In the genomic region with DNA sequence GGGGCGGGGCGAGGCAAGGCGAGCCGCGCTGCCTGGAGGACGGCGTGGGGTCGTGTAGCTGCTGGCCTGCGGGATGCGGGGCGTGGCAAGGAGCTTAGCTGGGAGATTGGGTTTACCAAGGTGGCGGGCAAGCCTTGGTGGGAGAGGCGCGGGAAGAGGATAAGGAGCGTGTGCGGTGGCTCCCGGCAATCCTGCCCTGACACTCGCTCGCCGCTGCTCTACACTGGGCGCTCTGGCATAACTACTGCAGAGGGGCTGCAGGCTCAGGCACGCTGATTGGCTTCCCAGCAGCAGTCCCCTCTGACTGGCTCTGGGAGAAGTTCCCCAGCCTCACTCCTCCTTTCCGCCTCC, we compare ENCODE assay signal across 8 mouse cellular contexts. TPM values are rescaled to one million over a fixed set of nuclear protein-coding genes. Genes with fewer than 3 reads are reported as not detected.
DNase-seq lines count a peak whose midpoint lies in the region; ATAC-seq lines count a peak whose summit lies in the region.

No protein-coding gene starts in this region.

- peak overlapping the region; percentile 49 for H3K4me3 ChIP-seq in lung, embryonic 15.5 days
- peak overlapping the region; percentile 71 for H3K4me3 ChIP-seq in limb, embryonic 11.5 days (ENCODE audit: low read depth, low read length)
- peak overlapping the region; percentile 50 for H3K4me3 ChIP-seq in neural tube, embryonic 11.5 days (ENCODE audit: low read depth, low read length)

- H3K4me1 ChIP-seq in lung, embryonic 15.5 days = peaks cover 21% of the 10 kb centered on the region
- H3K4me1 ChIP-seq in limb, embryonic 11.5 days (ENCODE audit: control insufficient read depth, insufficient read depth, low read length) = peaks cover 12% of the 10 kb centered on the region; the same call in 1 of the 2 replicates
- no peaks in the 10 kb centered on the region for H3K4me1 ChIP-seq in neural tube, embryonic 11.5 days (ENCODE audit: control insufficient read depth, insufficient read depth, low read length)

- peak overlapping the region; percentile 67 for H3K4me2 ChIP-seq in lung, embryonic 15.5 days
- H3K4me2 ChIP-seq in limb, embryonic 11.5 days (ENCODE audit: low read depth, severe bottlenecking) = peak overlapping the region; percentile 54
- peak overlapping the region; percentile 62 for H3K4me2 ChIP-seq in neural tube, embryonic 11.5 days (ENCODE audit: low read depth)

- H3K9ac ChIP-seq in lung, embryonic 15.5 days = peak overlapping the region; percentile 47; the same call in 1 of the 2 replicates
- peak overlapping the region; percentile 93 for H3K9ac ChIP-seq in limb, embryonic 11.5 days (ENCODE audit: low read length)
- H3K9ac ChIP-seq in neural tube, embryonic 11.5 days (ENCODE audit: low read length) = no peak overlapping the region

- no peaks in the 10 kb centered on the region for H3K27me3 ChIP-seq in lung, embryonic 15.5 days
- no peaks in the 10 kb centered on the region for H3K27me3 ChIP-seq in limb, embryonic 11.5 days (ENCODE audit: control insufficient read depth, insufficient read depth, low read length)
- H3K27me3 ChIP-seq in neural tube, embryonic 11.5 days (ENCODE audit: control insufficient read depth, insufficient read depth, low read length) = no peaks in the 10 kb centered on the region

- peak; percentile 95 for ATAC-seq in lung, embryonic 15.5 days (ENCODE audit: borderline replicate concordance, extremely low read depth, low FRiP score, low TSS enrichment)
- ATAC-seq in limb, embryonic 11.5 days (ENCODE audit: insufficient number of reproducible peaks, low FRiP score, low TSS enrichment, low read depth) = peak; percentile 95
- ATAC-seq in neural tube, embryonic 11.5 days (ENCODE audit: insufficient read depth, low FRiP score, low TSS enrichment) = peak; percentile 87

- 14% methylated on average over 20 of the region's 23 CpGs for WGBS in lung, embryonic 15.5 days
- 26% methylated on average over 13 of the region's 23 CpGs for WGBS in limb, embryonic 11.5 days
- 11% methylated on average over 19 of the region's 23 CpGs for WGBS in neural tube, embryonic 11.5 days

- H3K9me3 ChIP-seq in lung, embryonic 15.5 days = no peaks in the 10 kb centered on the region
- no peaks in the 10 kb centered on the region for H3K9me3 ChIP-seq in limb, embryonic 11.5 days (ENCODE audit: control insufficient read depth, low read length)
- no peaks in the 10 kb centered on the region for H3K9me3 ChIP-seq in neural tube, embryonic 11.5 days (ENCODE audit: control insufficient read depth, low read length)

- H3K36me3 ChIP-seq in lung, embryonic 15.5 days = no peaks in the 10 kb centered on the region
- H3K36me3 ChIP-seq in limb, embryonic 11.5 days (ENCODE audit: control insufficient read depth, insufficient read depth, low read length) = no peaks in the 10 kb centered on the region
- H3K36me3 ChIP-seq in neural tube, embryonic 11.5 days (ENCODE audit: control insufficient read depth, insufficient read depth, low read length) = no peaks in the 10 kb centered on the region

- DNase-seq in cerebellum, postnatal 10 days = peak; percentile 61 to 82
- no peak for DNase-seq in cerebellum, adult 18-20 months
- no peak for DNase-seq in lung, postnatal 14 days
- DNase-seq in forelimb bud, embryonic 11.5 days (ENCODE audit: low read depth, low spot score) = peak; percentile 77
- peak; percentile 88 for DNase-seq in limb, embryonic 11.5 days (ENCODE audit: low spot score)
- peak; percentile 84 for DNase-seq in neural tube, embryonic 11.5 days (ENCODE audit: low spot score)
- no peak for DNase-seq in adrenal gland, postnatal 10 days

- H3K27ac ChIP-seq in lung, embryonic 15.5 days = peak overlapping the region; percentile 85
- peak overlapping the region; percentile 89 for H3K27ac ChIP-seq in limb, embryonic 11.5 days (replicated peaks; ENCODE audit: low read depth, low read length)
- H3K27ac ChIP-seq in neural tube, embryonic 11.5 days (ENCODE audit: low read depth, low read length) = no peak overlapping the region

RNA-seq across cellular contexts. Expression of a gene that starts 0.3 kb away (rescaled TPM):
- polyA plus RNA-seq in lung, embryonic 15.5 days (2015; fragmentation: Nextera tagmentation; extraction: Ambion mirVana) = 436 and 445 TPM in 2 replicates
- 1,356 and 1,394 TPM in 2 replicates for polyA plus RNA-seq in limb, embryonic 11.5 days (2014; fragmentation: Nextera tagmentation; extraction: Ambion mirVana)
- 490 and 561 TPM in 2 replicates for polyA plus RNA-seq in neural tube, embryonic 11.5 days (2014; fragmentation: Nextera tagmentation; extraction: Ambion mirVana)
- 100 to 1,000 TPM in 1 of 2 experiments, 10 to 100 TPM in 1; 96.6 to 113 TPM for total RNA-seq in adrenal gland, postnatal 10 days (2021)

Comparison
In these comparisons a context has a peak if more than half of its experiments do, and no peak if none do; other contexts are left out.
1. DNase-seq: peak in cerebellum, postnatal 10 days (2 of 2), forelimb bud, embryonic 11.5 days (single experiment), limb, embryonic 11.5 days (single experiment) and neural tube, embryonic 11.5 days (single experiment); none in cerebellum, adult 18-20 months (0 of 2), lung, postnatal 14 days (single experiment) and adrenal gland, postnatal 10 days (single experiment).
2. Peak in every context shown above with its lines, with median percentiles within 50 percentile points of each other: ATAC-seq, H3K4me2 ChIP-seq and H3K4me3 ChIP-seq.